Mouse (Mus musculus): Measurements from ENCODE around the gene Ccr1l1.

The Ccr1l1 gene

DNA sequence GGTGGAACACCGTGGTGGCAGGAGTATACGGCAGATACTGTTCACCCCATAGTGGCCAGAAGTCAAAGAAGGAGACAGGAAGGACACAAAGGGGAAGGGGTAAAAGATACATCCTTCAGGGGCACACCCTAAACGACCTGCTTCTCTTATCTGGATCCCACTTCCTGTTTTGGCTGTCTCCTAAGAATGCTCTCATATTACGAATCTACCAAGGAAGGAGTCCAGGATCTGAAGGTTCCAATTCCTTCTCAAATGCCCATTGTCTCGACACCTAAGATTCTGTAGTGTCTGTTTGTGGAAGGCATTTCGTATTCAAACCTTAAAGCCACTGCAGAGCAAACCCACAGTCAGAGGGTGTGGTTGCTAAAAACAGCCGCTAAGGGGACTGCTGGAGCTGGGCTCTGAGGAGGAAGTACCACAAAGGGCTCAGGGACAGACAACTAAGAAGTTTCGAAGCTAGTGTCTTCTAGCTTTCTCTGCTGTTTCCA is 49.4 kb downstream of the Ccr1l1 start:
- DNase-seq (ENCODE audit: low spot score in 2 of 2), result peak in 1 of 2 experiments; percentile 15

DNA sequence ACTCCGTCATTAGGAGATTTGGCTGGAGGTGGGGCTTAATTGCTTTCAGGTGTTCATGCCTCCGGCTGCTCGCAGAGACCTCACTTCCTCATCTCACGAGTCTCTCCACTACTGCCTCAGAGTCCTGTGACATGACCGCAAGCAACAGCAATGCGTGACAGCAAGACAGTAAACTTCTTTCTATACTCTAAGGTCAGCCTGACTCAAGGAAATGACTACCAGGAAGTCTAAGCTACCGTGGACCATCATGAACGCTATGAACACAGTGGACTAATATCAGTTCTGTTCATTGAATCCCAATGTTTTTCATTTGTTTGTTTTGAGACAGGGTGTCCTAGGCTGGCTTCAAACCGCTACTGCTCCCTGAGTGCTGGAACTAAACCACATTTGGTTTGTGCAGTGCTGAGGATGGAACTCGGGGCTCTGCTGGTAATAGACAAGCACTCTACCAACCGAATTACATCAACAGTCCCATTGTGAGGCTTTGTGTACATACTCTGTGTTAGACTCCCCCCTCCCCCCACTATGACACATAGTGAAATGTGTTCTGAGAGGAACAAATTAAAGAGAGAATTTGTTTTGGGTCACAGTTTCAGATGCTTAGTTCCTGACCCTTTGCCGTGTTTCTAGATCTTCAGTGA is 50.0 kb downstream of the Ccr1l1 start:
- no peak for DNase-seq (ENCODE audit: low spot score in 2 of 2)

DNA sequence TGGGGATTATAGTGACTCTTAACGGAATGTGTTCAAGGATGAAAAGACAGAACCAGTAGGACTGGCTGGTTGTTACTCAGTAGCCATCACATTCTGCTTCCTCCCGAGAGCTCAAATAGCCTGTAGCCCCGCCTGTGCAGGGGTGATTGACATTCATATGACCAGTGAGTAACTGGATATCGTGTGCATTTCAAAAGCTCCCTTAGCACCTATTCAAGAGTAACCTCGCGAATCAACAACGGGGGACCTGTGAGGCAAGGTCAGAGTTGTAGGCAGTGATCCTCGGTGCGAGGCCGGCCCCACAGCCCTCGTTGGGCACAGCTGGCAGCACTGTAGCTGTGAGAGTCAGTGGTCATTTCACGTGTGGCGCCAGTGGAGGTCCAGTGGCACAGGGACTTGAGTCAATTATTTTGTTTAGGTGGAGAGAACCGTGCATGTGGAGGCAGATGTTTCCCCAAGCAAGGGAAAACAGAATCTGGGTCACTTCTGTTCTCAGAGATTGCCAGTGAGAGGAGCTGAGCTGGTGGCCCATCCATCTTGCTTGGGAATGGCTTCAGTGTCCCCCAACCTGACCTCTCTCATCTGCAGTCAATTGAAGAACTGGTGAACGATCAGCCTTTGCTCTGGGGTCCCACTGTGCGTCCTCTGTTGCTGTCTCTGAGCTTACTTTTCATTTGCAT is 50.8 kb downstream of the Ccr1l1 start:
- peak in 1 of 2 experiments; percentile 23 for DNase-seq (ENCODE audit: low spot score in 2 of 2)
